Mouse (Mus musculus): ENCODE measurements around the gene Hspa12a. TPM values are rescaled to one million over a fixed set of nuclear protein-coding genes. Genes with fewer than 3 reads are reported as not detected.

Gene Hspa12a
- polyA plus RNA-seq, 1 experiment from 2014 or later: 15.7 TPM

GRCm38 (mm10) chr19:58817398-58817797 lies 126.1 kb downstream of the Hspa12a start:
- 84% methylated on average over 11 of the region's 11 CpGs for WGBS
- H3K4me3 ChIP-seq (ENCODE audit: low read depth, low read length): no peak overlapping the region
- ATAC-seq (ENCODE audit: low FRiP score) (no peak), DNase-seq (ENCODE audit: low spot score) (no peak)
- H3K4me2 ChIP-seq (replicated peaks; ENCODE audit: low read depth, low read length): no peak overlapping the region
- H3K36me3 ChIP-seq (ENCODE audit: control insufficient read depth, insufficient read depth, low read length): no peaks in the 10 kb centered on the region
- H3K27me3 ChIP-seq (ENCODE audit: control insufficient read depth, insufficient read depth, low read length): no peaks in the 10 kb centered on the region
- H3K9me3 ChIP-seq (ENCODE audit: control insufficient read depth, low read length): no peaks in the 10 kb centered on the region
- no peaks in the 10 kb centered on the region for H3K4me1 ChIP-seq (replicated peaks; ENCODE audit: control insufficient read depth, insufficient read depth, low read length)
- no peak overlapping the region for H3K9ac ChIP-seq (ENCODE audit: low read depth, low read length)
- no peak overlapping the region for H3K27ac ChIP-seq (ENCODE audit: low read depth, low read length)

GRCm38 (mm10) chr19:58816453-58817041 lies 126.9 kb downstream of the Hspa12a start:
- ATAC-seq (ENCODE audit: low FRiP score) (no peak), DNase-seq (ENCODE audit: low spot score) (no peak)
- Histone ChIP-seq H3K27ac (ENCODE audit: low read depth, low read length) (no peak overlapping the region), H3K27me3 (ENCODE audit: control insufficient read depth, insufficient read depth, low read length) (no peaks in the 10 kb centered on the region), H3K36me3 (ENCODE audit: control insufficient read depth, insufficient read depth, low read length) (no peaks in the 10 kb centered on the region), H3K9me3 (ENCODE audit: control insufficient read depth, low read length) (no peaks in the 10 kb centered on the region), H3K4me3 (ENCODE audit: low read depth, low read length) (no peak overlapping the region), H3K4me2 (replicated peaks; ENCODE audit: low read depth, low read length) (no peak overlapping the region), H3K4me1 (replicated peaks; ENCODE audit: control insufficient read depth, insufficient read depth, low read length) (no peaks in the 10 kb centered on the region), H3K9ac (ENCODE audit: low read depth, low read length) (no peak overlapping the region)
- 79% methylated on average over 17 of the region's 17 CpGs for WGBS

DNA sequence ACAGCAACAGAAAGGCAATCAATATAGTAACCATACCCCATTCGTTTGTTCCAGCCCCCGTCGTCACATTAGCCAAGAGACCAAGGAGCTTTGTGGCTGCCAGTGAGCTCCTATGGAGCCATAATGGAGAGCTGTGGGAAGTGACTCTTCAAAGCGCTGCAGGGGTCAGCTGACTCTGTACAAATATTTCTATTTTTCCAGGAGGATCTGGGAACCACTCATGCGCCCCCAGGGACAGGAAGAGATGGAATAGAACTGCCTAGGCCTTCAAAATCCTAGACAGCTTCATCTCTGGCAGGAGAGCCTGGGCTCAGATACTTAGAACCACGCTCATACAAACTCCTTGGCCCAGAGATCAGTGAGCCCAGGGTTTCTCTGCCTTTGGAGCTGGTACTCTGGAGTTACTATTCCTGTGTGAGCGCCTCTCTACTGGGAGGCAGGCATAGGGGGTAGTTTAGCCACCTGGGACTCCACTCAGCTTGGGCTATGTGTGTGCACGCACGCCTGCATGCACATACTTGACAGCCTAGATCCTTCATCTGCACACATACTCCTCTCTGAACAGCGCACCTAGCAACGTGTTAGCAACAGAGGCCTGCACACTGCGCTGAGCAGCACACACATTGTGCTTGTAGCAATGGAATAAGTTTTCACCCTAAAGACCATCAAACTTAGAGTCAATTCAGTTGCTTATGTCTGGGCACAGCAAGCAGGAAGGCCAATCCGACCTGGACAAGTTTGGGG lies 128.1 kb downstream of the Hspa12a start:
- Histone ChIP-seq H3K4me3 (ENCODE audit: low read depth, low read length) (no peak overlapping the region), H3K27ac (ENCODE audit: low read depth, low read length) (no peak overlapping the region), H3K4me1 (replicated peaks; ENCODE audit: control insufficient read depth, insufficient read depth, low read length) (no peaks in the 10 kb centered on the region), H3K9ac (ENCODE audit: low read depth, low read length) (no peak overlapping the region), H3K4me2 (replicated peaks; ENCODE audit: low read depth, low read length) (no peak overlapping the region), H3K27me3 (ENCODE audit: control insufficient read depth, insufficient read depth, low read length) (no peaks in the 10 kb centered on the region), H3K9me3 (ENCODE audit: control insufficient read depth, low read length) (no peaks in the 10 kb centered on the region), H3K36me3 (ENCODE audit: control insufficient read depth, insufficient read depth, low read length) (no peaks in the 10 kb centered on the region)
- DNase-seq (ENCODE audit: low spot score) (no peak), ATAC-seq (ENCODE audit: low FRiP score) (no peak)
- 82% methylated on average over 13 of the region's 13 CpGs for WGBS

DNA sequence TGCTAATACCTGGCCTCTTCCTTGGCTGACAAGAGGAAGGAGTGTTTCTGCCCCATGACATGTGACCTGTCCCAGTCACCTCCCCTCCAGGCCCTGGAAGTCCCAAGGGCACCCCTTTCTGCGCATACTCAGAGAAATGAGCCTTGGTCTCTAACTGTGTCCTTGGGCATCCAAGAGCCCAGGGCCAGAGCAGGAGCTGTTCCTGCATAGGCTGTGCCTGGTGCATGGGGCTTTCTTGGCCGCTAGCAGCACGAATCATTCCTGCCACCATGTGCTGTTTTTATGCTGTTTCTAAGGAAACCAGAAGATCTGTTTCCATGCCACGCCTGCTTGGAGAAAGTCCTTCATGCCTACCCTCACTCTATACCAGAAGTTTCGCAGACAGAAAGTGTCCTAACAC lies 132.9 kb downstream of the Hspa12a start:
- 80% methylated on average over 5 of the region's 5 CpGs for WGBS

DNA sequence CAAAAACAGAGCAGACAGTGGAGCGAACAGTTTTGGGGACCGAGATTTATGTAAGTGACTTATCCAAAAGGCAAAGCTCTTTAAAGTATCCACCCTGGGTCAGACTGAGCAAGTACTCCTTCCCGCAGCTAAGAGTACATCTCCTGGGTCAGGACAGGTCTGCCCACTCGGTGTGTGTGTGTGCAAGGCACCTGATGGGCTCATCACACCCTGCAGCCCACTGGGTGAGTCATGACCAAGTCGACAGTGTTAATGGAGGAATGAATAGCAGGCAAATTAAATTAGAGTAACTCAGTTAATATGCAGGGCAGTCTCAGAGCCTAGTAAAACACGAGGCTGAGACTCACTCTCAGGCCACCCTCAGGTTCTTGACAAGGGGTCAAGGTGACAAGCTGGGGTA lies 134.6 kb downstream of the Hspa12a start:
- Histone ChIP-seq H3K4me2 (replicated peaks; ENCODE audit: low read depth, low read length) (no peak overlapping the region), H3K36me3 (ENCODE audit: control insufficient read depth, insufficient read depth, low read length) (no peaks in the 10 kb centered on the region), H3K4me1 (replicated peaks; ENCODE audit: control insufficient read depth, insufficient read depth, low read length) (no peaks in the 10 kb centered on the region), H3K9me3 (ENCODE audit: control insufficient read depth, low read length) (no peaks in the 10 kb centered on the region), H3K27me3 (ENCODE audit: control insufficient read depth, insufficient read depth, low read length) (no peaks in the 10 kb centered on the region), H3K4me3 (ENCODE audit: low read depth, low read length) (no peak overlapping the region), H3K27ac (ENCODE audit: low read depth, low read length) (no peak overlapping the region), H3K9ac (ENCODE audit: low read depth, low read length) (no peak overlapping the region)
- ATAC-seq (ENCODE audit: low FRiP score): no peak
- DNase-seq (ENCODE audit: low spot score): no peak
- WGBS: 84% methylated on average over 6 of the region's 6 CpGs

More for the DNA sequence above, 132.9 kb downstream of the Hspa12a start:
- H3K9ac ChIP-seq (ENCODE audit: low read depth, low read length): no peak overlapping the region
- no peak overlapping the region for H3K4me2 ChIP-seq (replicated peaks; ENCODE audit: low read depth, low read length)
- H3K4me1 ChIP-seq (replicated peaks; ENCODE audit: control insufficient read depth, insufficient read depth, low read length): no peaks in the 10 kb centered on the region
- H3K27ac ChIP-seq (ENCODE audit: low read depth, low read length): no peak overlapping the region
- H3K27me3 ChIP-seq (ENCODE audit: control insufficient read depth, insufficient read depth, low read length): no peaks in the 10 kb centered on the region
- no peak overlapping the region for H3K4me3 ChIP-seq (ENCODE audit: low read depth, low read length)
- DNase-seq (ENCODE audit: low spot score) (no peak), ATAC-seq (ENCODE audit: low FRiP score) (no peak)
- no peaks in the 10 kb centered on the region for H3K36me3 ChIP-seq (ENCODE audit: control insufficient read depth, insufficient read depth, low read length)
- no peaks in the 10 kb centered on the region for H3K9me3 ChIP-seq (ENCODE audit: control insufficient read depth, low read length)

DNA sequence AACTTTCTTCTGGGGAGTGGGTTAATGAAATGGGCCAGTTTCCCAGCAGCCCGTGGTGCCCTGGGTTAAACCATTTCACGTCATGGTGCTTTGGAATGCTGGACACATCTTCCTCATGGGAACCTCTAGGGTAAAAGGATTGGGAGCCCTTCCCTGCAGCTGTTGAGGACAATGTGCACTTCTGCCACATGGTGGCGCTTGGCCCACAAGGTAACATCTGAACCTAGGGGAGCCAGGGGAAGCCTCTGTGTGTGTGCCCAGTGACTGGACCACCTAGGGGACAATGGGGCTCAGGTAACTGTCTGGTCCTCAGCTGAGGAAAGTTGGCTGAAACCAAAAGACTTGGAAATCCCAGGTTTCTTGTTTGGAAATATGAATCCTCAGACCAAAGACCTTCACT lies 137.1 kb downstream of the Hspa12a start:
- Histone ChIP-seq H3K27me3 (ENCODE audit: control insufficient read depth, insufficient read depth, low read length) (no peaks in the 10 kb centered on the region), H3K4me2 (replicated peaks; ENCODE audit: low read depth, low read length) (no peak overlapping the region), H3K4me3 (ENCODE audit: low read depth, low read length) (no peak overlapping the region), H3K9me3 (ENCODE audit: control insufficient read depth, low read length) (no peaks in the 10 kb centered on the region), H3K36me3 (ENCODE audit: control insufficient read depth, insufficient read depth, low read length) (no peaks in the 10 kb centered on the region), H3K27ac (ENCODE audit: low read depth, low read length) (no peak overlapping the region), H3K4me1 (replicated peaks; ENCODE audit: control insufficient read depth, insufficient read depth, low read length) (no peaks in the 10 kb centered on the region), H3K9ac (ENCODE audit: low read depth, low read length) (no peak overlapping the region)
- ATAC-seq (ENCODE audit: low FRiP score) (no peak), DNase-seq (ENCODE audit: low spot score) (peak; percentile 85)
- WGBS: 1% methylated on average over 3 of the region's 3 CpGs

- ATAC-seq (ENCODE audit: low FRiP score): no peak
- Histone ChIP-seq H3K4me1 (replicated peaks; ENCODE audit: control insufficient read depth, insufficient read depth, low read length) (no peaks in the 10 kb centered on the region), H3K4me3 (ENCODE audit: low read depth, low read length) (no peak overlapping the region), H3K27me3 (ENCODE audit: control insufficient read depth, insufficient read depth, low read length) (no peaks in the 10 kb centered on the region), H3K9me3 (ENCODE audit: control insufficient read depth, low read length) (no peaks in the 10 kb centered on the region), H3K9ac (ENCODE audit: low read depth, low read length) (no peak overlapping the region), H3K36me3 (ENCODE audit: control insufficient read depth, insufficient read depth, low read length) (no peaks in the 10 kb centered on the region), H3K4me2 (replicated peaks; ENCODE audit: low read depth, low read length) (no peak overlapping the region), H3K27ac (ENCODE audit: low read depth, low read length) (no peak overlapping the region)
- WGBS: 89% methylated on average over 9 of the region's 9 CpGs
- DNase-seq (ENCODE audit: low spot score): no peak
Measured at GRCm38 (mm10) chr19:58805191-58805779, 138.2 kb downstream of the Hspa12a start.

GRCm38 (mm10) chr19:58795114-58795669 lies 148.3 kb downstream of the Hspa12a start:
- no peak for DNase-seq (ENCODE audit: low spot score)
- Histone ChIP-seq H3K27me3 (ENCODE audit: control insufficient read depth, insufficient read depth, low read length) (no peaks in the 10 kb centered on the region), H3K4me3 (ENCODE audit: low read depth, low read length) (no peak overlapping the region)

More at GRCm38 (mm10) chr19:58795114-58795669, 148.3 kb downstream of the Hspa12a start:
- 82% methylated on average over 12 of the region's 12 CpGs for WGBS
- no peak overlapping the region for H3K9ac ChIP-seq (ENCODE audit: low read depth, low read length)
- no peak for ATAC-seq (ENCODE audit: low FRiP score)
- H3K4me1 ChIP-seq (replicated peaks; ENCODE audit: control insufficient read depth, insufficient read depth, low read length): no peaks in the 10 kb centered on the region
- H3K27ac ChIP-seq (ENCODE audit: low read depth, low read length): no peak overlapping the region
- no peak overlapping the region for H3K4me2 ChIP-seq (replicated peaks; ENCODE audit: low read depth, low read length)
- no peaks in the 10 kb centered on the region for H3K9me3 ChIP-seq (ENCODE audit: control insufficient read depth, low read length)
- no peaks in the 10 kb centered on the region for H3K36me3 ChIP-seq (ENCODE audit: control insufficient read depth, insufficient read depth, low read length)

Data from hindbrain, embryonic 11.5 days (tissue).